Mouse (Mus musculus): ENCODE results near the gene Slc38a1. TPM values are rescaled to one million over a fixed set of nuclear protein-coding genes. Genes with fewer than 3 reads are reported as not detected.

The Slc38a1 gene
- polyA plus RNA-seq, 1 experiment: 0.43 TPM

DNA sequence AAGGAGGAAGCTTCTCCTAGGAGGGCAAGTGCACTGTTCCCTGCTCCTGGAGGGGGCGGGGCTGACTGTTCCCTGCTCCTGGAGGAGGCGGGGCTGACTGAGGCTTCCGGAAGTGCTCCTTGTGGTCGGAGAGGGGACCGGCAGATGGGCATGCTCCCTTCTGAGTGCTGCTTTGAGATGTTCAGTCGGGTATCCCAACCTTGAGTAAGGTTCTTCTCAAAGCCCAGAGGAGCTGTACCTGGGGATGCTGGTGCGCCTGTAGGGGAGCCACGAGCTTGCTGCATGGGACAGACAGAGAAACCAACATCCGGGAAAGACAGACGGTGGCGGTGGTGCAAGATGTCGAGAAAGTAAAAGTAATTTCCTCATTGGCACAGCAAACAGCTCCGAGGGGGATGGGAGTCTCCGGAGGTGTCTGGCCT is 75.9 kb downstream of the Slc38a1 start:
- Histone ChIP-seq H3K4me1 (ENCODE audit: control insufficient read depth) (peaks cover 8% of the 10 kb centered on the region), H3K4me3 (replicated peaks) (peak overlapping the region; percentile 59), H3K36me3 (ENCODE audit: control insufficient read depth) (no peaks in the 10 kb centered on the region), H3K9me3 (ENCODE audit: control insufficient read depth, low read length) (no peaks in the 10 kb centered on the region), H3K27me3 (ENCODE audit: control insufficient read depth) (no peaks in the 10 kb centered on the region)
- no peak for TF ChIP-seq TAL1 (IDR thresholded peaks at IDR 0.05; ENCODE audit: low read length)
- TF ChIP-seq GATA1 (IDR thresholded peaks at IDR 0.05; ENCODE audit: low read length): no peak

DNA sequence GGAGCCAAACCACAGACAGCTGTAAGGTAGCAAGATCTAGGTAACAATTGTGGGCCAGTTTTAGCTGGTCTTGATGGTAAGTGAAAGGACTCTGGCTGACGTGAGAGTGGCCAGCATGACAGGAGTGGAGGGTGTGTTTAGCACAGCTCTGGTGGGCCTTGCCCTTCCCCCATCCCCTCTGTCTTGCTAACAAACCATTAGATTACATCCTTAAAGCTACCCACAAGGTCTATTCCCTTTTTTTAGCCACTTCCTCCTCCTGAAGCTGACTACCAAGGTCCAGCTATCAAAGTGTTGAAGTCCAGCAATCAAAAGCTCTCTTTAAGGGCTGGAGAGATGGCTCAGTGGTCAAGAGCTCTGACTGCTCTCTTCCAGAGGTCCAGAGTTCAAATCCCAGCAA is 78.9 kb downstream of the Slc38a1 start:
- no peak for TF ChIP-seq TAL1 (IDR thresholded peaks at IDR 0.05; ENCODE audit: low read length)
- no peak for TF ChIP-seq GATA1 (IDR thresholded peaks at IDR 0.05; ENCODE audit: low read length)
- Histone ChIP-seq H3K36me3 (ENCODE audit: control insufficient read depth) (no peaks in the 10 kb centered on the region), H3K27me3 (ENCODE audit: control insufficient read depth) (no peaks in the 10 kb centered on the region), H3K4me1 (ENCODE audit: control insufficient read depth) (peaks cover 8% of the 10 kb centered on the region), H3K9me3 (ENCODE audit: control insufficient read depth, low read length) (no peaks in the 10 kb centered on the region), H3K4me3 (replicated peaks) (no peak overlapping the region)

DNA sequence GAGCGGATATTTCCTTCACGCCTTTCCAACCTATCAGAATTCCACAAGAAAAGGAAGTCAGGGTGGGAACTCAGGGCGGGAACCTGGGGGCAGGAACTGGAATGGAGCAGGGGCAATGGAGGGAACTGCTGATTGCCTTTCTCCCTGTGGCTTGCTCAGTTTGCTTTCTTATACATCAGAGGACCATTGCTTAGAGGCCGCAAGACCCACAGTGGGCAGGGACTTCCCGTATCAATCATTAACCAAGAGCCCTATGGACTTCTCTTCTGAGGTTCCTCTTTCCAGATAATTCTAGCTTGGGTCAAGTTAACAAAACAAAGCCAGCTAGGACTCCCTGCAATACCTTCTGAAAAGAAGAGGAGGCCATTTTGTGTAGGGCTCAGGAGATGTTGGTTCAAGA is 80.2 kb downstream of the Slc38a1 start:
- H3K27me3 ChIP-seq (ENCODE audit: control insufficient read depth): no peaks in the 10 kb centered on the region
- peaks cover 8% of the 10 kb centered on the region for H3K4me1 ChIP-seq (ENCODE audit: control insufficient read depth)
- TF ChIP-seq TAL1 (IDR thresholded peaks at IDR 0.05; ENCODE audit: low read length): no peak

DNA sequence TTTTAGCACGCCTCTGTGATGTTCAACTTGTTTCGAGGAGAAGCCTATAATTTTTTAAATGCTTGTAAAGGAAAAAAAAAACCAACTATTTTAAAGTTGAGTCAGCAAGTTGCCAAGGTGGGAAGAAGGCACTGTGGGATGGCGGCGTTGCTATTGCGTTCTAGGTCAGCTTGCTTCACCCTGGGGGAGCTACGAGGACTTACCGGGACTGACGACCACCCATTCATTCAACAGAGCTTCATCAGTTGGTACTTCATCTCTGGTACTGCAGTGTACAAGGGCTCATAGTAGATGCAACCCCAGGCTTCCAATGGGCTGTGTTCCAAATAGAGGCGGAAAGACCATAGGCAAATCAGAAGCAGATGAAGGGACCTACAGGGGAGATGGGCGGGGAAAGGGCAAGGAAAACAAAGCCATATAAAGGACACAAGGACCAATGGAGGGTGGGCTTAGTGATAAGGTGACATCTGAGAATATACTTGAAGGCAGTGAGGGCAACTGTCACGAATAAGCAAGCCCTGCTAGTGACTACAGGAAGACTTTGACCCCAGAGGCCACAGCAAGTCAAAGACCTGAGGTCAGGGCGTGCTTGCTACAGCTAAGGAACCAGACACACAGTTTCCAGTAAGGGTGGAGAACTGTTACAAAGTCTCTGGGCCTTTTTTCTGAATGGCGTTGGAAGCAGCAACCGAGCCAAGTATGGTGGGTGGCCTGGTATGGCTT is 82.0 kb downstream of the Slc38a1 start:
- no peaks in the 10 kb centered on the region for H3K27me3 ChIP-seq (ENCODE audit: control insufficient read depth)

More for the DNA sequence above, 80.2 kb downstream of the Slc38a1 start:
- no peaks in the 10 kb centered on the region for H3K36me3 ChIP-seq (ENCODE audit: control insufficient read depth)
- H3K9me3 ChIP-seq (ENCODE audit: control insufficient read depth, low read length): no peaks in the 10 kb centered on the region
- H3K4me3 ChIP-seq (replicated peaks): no peak overlapping the region

DNA sequence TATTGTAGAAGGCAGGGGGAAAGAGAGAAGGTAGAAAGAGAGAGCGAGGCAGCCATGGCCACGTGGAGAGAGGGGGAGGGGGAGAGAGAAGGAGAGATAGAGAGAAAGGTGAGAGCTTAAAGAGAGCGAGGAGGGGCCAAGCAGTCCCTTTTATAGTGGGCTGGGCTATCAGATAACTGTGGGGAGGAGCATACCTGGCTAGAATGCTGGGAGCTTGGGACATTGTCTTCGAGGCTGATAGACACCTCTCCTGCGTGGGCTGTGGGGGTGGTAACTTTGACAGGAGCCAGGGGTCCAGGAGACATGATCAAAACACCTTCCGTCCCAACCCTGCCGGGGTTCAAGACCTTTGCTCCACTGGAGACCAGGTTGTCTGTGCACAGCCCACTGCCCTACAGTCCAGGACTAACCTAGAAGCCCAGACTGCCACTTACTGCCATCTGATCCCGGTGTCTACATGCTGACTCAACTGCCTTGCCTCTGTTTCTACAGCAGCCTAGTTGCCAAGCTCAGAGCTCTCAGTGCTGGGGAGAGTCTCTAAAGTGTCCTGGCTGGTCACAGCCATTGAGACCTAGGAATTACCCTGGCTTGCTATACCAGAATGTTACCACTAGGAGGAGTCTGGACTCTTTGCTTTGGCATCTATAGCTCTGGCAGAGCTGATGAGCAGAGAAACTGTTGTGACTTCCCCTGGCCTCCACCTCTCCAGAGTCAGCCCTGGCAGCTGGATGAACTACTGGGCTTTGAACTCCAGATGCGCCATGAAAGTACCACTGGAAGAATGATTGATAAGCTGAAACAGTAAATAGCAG is 90.9 kb downstream of the Slc38a1 start:
- TF ChIP-seq GATA1 (IDR thresholded peaks at IDR 0.05; ENCODE audit: low read length): no peak
- TF ChIP-seq TAL1 (IDR thresholded peaks at IDR 0.05; ENCODE audit: low read length): no peak
- no peaks in the 10 kb centered on the region for H3K27me3 ChIP-seq (ENCODE audit: control insufficient read depth)
- H3K36me3 ChIP-seq (ENCODE audit: control insufficient read depth): no peaks in the 10 kb centered on the region
- no peak overlapping the region for H3K4me3 ChIP-seq (replicated peaks)
- H3K4me1 ChIP-seq (ENCODE audit: control insufficient read depth): no peaks in the 10 kb centered on the region
- H3K9me3 ChIP-seq (ENCODE audit: control insufficient read depth, low read length): no peaks in the 10 kb centered on the region

More for the DNA sequence above, 82.0 kb downstream of the Slc38a1 start:
- Histone ChIP-seq H3K4me1 (ENCODE audit: control insufficient read depth) (no peaks in the 10 kb centered on the region), H3K4me3 (replicated peaks) (no peak overlapping the region), H3K9me3 (ENCODE audit: control insufficient read depth, low read length) (no peaks in the 10 kb centered on the region), H3K36me3 (ENCODE audit: control insufficient read depth) (no peaks in the 10 kb centered on the region)
- no peak for TF ChIP-seq TAL1 (IDR thresholded peaks at IDR 0.05; ENCODE audit: low read length)
- TF ChIP-seq GATA1 (IDR thresholded peaks at IDR 0.05; ENCODE audit: low read length): no peak

DNA sequence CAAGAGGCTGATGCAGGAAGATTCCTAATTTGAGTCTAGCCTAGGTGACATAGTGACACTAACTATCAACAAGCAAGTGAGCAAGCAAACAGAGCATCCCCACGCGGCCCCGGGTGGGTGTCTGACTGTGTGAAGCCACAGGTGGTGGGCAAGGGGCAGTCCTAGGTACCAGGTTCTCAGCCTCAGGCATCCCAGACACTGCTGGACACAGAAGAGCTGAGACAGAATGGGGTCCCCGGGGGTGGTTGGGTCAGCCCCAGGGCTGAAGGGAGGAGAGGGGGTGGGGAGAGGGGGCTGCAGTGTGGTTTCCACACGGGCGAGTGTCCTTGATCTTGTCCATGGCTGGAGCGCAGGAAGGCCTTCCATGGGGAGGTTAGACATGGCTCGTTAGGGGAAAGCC is 91.6 kb downstream of the Slc38a1 start:
- H3K9me3 ChIP-seq (ENCODE audit: control insufficient read depth, low read length): no peaks in the 10 kb centered on the region
- TF ChIP-seq GATA1 (IDR thresholded peaks at IDR 0.05; ENCODE audit: low read length) (no peak), TAL1 (IDR thresholded peaks at IDR 0.05; ENCODE audit: low read length) (no peak)
- no peak overlapping the region for H3K4me3 ChIP-seq (replicated peaks)
- H3K4me1 ChIP-seq (ENCODE audit: control insufficient read depth): no peaks in the 10 kb centered on the region
- no peaks in the 10 kb centered on the region for H3K36me3 ChIP-seq (ENCODE audit: control insufficient read depth)
- no peaks in the 10 kb centered on the region for H3K27me3 ChIP-seq (ENCODE audit: control insufficient read depth)

DNA sequence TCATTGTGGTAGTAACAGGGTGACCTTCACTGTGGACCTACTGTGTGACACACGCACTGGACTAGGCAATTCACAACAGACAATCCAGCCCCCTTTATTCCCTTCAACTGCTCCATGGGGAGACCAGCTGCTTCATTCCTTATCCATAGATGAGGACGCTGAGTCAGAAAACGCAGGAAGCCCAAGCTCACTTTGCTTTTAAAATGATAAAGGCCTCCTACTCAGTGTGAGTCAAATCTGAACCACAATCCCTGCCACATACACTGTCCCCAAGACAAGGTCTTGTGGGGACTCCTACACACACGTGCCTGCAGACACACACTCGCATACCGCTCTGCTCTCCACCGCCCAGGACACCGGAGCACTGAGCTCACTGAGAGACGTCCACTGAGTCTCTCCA is 94.3 kb downstream of the Slc38a1 start:
- Histone ChIP-seq H3K36me3 (ENCODE audit: control insufficient read depth) (no peaks in the 10 kb centered on the region), H3K4me1 (ENCODE audit: control insufficient read depth) (no peaks in the 10 kb centered on the region; the same call in 1 of the 2 replicates)
- TF ChIP-seq GATA1 (IDR thresholded peaks at IDR 0.05; ENCODE audit: low read length): no peak
- TF ChIP-seq TAL1 (IDR thresholded peaks at IDR 0.05; ENCODE audit: low read length): no peak

DNA sequence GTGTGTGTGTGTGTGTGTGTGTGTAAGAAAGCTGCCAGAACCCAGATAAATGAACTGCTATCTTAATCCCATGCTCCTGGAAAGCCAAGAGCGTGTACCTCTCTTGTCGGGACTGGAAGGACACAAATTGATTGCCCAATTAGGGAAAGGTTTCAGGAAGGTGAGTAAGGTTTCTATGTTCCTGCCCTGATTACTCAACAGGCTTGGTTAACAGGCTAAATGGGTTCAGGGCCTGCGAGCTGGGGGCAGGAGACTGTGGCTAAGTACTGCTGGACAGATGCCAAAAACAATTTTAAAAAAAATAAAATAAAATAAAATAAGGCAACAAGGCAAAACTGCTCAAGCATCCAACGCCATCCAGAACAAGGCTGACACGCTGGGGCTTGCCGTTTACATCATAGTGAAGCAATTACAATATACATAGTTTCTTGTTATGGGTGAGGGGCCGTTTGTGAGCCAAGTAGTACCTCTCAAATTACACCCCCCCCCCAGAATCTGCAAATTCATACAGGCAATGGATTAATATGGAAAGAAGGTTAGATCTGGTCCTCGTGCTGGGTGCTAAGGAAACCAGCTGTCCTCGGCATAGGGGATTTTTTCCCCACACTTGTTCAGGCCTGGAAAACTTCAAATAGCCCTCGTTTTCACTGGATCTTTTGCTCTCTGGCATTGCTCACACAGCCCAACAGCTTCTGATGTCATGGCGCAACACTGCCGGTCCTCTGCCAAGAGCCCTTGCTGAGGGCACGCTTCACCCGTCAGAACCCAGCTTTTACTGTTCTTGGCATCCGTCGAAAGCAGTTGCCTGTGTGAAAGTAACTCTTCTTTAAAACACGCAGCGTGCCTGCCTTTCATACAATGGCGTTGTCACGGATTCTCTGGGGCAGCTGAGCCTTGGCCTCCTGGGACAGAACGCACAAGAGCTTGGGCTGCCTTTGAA is 95.2 kb downstream of the Slc38a1 start:
- Histone ChIP-seq H3K36me3 (ENCODE audit: control insufficient read depth) (no peaks in the 10 kb centered on the region), H3K4me1 (ENCODE audit: control insufficient read depth) (peaks cover 2% of the 10 kb centered on the region; the same call in 1 of the 2 replicates), H3K9me3 (ENCODE audit: control insufficient read depth, low read length) (no peaks in the 10 kb centered on the region), H3K27me3 (ENCODE audit: control insufficient read depth) (no peaks in the 10 kb centered on the region), H3K4me3 (replicated peaks) (no peak overlapping the region)
- TF ChIP-seq TAL1 (IDR thresholded peaks at IDR 0.05; ENCODE audit: low read length) (no peak), GATA1 (IDR thresholded peaks at IDR 0.05; ENCODE audit: low read length) (no peak)

More for the DNA sequence above, 94.3 kb downstream of the Slc38a1 start:
- no peak overlapping the region for H3K4me3 ChIP-seq (replicated peaks)
- no peaks in the 10 kb centered on the region for H3K9me3 ChIP-seq (ENCODE audit: control insufficient read depth, low read length)
- no peaks in the 10 kb centered on the region for H3K27me3 ChIP-seq (ENCODE audit: control insufficient read depth)
